Mouse (Mus musculus): ENCODE results near the gene Rbm25.

Rbm25 gene

DNA sequence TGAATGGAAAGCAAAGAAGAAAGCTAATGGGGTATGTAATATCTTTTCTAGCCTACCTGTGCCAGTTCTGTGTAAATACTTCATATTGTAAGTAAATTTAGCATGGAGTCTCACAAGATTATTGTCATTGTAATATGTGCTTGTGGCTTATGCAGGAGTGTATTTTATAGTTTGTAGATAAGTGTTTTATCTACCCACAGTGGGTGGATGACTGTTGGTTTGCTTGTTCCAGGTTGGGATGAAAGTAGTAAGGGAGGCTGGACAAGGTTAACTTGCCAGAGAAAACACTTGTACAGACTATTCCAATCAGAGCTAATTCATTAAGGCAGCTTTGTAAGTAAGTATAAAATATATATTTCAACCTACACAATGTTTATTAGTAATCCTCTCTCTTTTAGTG is 20.4 kb downstream of the Rbm25 start:
- DNase-seq, result no peak

DNA sequence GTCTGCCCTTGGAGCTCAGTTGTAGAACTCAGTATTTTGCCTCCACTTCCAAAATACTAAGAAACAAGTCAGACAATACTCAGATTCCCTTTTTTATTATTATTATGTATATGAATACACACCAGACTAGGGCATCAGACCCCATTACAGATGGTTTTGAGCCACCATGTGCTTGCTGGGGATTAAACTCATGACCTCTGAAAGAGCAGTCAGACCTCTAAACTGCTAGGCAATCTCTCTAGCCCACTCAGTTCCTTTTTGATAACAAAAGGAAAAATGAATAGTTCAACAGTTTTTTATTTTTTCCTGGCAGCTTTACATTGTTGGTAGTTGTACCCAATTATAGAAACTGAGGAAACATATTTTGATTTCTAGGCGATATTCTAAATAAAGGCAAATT is 54.4 kb downstream of the Rbm25 start:
- DNase-seq, result no peak

DNA sequence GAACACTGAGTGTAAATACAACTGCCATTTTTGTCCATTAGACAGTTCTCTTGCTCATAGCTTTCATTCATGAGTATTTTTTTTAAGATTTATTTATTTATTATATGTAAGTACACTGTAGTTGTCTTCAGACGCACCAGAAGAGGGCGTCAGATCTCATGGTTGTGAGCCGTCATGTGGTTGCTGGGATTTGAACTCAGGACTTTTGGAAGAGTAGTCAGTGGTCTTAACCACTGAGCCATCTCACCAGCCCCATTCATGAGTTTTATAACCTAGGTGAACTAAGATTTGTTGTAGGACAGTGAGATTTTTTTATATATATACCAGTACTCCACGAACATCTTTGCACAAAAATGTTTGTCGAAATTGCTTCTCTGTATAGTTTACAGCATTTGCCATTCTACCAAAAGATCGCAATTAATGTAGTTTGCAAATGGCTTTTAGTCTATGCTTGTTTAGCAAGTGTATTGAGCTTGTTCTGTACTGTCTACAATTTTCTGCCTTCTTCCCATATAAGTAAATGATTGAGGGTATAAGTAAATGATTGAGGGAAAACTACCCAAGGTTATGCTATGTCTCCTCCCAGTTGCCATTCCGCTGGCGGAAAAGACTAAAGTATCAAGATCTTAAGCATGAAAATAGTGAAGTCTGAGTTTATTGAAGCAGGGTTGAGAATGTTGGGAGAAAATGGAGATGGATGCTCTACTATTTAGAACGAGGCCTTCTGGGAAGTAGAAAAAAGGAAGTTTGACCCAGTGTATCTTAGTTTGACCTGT is 55.7 kb downstream of the Rbm25 start:
- no peak for DNase-seq

DNA sequence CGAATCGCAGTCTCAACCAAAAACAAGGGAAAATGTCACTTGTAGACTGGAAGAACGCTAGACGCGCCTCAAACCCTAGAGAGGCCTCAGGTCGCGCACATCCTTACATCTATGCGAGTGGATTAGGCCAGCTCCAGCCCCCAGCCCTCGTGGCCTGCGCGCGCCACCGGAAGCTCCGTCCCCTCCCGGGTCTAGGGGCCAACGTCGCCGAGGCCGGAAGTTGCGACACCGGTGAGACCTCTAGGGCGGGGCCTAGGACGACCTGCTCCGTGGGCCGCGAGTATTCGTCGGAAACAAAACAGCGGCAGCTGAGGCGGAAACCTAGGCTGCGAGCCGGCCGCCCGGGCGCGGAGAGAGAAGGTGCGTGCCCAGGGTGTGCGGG is 56.9 kb downstream of the Rbm25 start, which contains the start of gene Psen1:
Psen1 (plus strand) TSS at position 219 of the 382 bp plus-strand sequence.
- DNase-seq, result peak; percentile 93

DNA sequence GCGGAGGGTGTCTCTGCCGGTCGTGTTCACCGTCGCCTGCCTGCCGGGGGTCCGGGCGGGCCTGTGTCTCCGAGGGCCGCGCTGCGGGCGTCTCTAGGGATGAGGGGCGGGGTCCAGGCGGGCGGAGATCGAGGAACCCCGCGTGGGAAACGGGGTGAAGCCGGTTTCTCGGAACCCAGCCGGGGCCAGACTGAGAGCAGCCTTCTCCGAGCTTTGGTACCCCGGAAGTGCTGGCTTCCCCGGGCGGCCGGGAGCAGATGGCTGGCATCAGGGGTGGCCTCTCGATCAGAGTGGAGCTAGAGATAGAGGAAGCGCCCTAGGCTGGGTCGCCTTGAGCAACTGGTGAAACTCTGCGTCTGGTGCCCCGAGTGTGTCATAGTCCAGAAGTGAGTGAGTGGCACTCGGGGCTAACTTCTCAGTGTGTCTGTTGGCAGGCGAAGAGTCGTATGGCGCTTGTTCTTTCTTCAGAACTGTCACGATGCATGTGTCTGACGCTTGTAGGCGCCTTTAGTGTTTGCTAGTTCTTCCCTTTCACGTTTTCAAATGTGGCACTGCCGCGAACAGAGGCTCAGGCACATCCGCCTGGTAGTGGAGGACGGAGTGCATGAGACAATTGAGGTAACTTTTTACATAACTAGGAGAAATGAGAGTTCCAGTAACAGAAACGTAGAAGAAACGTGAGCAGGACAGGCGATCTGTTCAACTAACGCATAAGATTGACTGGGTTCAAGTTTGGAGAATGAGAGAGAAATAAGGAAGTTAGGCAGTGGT is 57.5 kb downstream of the Rbm25 start:
- DNase-seq, result no peak

DNA sequence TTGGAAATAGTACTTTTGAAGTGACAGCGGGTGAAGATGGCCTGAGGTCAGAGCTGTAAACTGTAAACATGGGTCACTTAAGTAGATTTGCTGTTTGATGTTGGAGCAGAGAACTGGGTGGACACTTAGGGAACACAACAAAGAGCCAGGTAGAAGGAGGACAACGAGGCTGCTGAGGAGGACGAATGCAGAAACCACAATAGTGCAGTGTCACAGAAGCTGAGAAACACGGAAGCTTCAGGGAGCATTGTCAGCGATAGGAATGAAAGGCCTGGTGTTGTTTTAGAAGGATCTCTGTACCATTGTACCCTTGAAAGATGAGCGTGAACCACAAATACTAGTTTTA is 58.0 kb downstream of the Rbm25 start:
- DNase-seq, result no peak

DNA sequence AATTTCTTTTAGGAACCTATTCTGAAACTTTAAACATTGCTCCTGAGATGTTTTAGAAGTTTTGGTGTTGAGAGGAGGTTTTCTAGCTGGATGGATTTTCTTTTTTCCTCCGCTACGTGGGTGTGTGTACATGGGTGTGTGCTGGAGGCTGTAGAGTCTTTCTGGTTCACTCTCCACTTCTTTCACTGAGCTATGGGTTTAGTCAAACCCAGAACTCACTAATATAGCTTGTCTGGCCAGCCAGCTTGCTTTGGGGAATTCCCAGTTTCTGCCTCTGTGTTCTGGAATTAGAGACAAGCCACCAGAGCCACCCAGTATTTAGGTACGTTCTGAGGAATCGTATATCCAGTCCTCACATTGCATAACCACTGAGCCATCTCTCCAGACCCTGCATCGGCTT is 63.0 kb downstream of the Rbm25 start:
- DNase-seq, result no peak

DNA sequence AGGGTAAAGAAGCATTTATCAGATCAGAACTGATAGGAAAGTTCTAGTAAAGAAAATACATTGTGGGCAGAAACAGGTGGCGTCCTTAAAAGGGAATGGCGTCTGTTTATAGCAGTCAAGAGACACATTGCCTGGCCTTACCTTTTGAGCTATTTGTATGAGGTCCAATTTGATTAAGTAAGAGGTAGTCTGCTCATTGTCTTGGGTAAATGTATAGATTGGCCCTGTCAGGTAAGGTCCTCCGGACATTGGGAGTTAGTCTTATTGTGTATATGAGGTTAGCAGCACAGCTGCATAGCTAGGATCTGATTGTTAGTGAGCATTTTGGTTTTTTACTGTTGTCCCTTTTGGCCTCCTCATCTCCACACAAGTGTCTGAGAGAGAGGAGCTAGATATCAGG is 63.6 kb downstream of the Rbm25 start:
- DNase-seq, result no peak

DNA sequence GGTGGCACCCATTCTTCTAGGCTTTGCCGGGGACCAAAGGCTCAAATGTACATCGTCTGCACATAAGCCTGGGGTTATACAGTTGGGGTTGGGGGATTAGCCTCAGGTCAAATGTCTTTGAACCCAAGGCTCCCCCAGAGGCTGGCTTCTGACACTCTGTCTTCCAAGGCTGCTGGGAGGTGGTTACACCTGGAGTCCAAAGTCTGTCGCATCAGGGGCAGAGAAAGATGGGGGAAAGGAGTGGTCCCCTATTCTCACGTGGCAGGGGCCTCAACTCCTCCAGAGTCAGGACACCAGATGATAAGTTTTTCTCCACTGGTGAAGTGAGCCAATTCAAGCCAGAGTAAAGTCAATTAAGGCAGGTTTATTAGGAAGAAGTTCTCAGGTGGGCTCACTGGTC is 67.6 kb downstream of the Rbm25 start:
- no peak for DNase-seq

DNA sequence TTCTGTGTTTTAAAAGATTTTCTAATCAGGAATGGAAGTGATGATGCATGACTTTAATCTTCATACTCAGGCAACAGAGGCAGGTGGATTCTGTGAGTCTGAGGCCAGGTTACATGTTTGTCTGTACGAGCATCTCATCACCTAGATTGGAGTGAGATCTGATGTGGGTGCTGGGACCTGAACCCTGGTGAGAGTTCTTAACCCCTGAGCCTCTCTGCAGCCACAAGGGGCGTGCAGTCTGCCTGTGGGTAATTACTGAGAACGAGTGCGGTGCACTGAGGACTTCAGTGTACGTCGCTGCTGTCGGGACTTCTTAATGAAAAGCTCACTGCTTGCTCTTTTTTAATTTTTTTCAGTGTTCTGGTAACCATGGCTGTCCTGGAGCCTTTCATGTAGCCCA is 70.6 kb downstream of the Rbm25 start:
- no peak for DNase-seq

DNA sequence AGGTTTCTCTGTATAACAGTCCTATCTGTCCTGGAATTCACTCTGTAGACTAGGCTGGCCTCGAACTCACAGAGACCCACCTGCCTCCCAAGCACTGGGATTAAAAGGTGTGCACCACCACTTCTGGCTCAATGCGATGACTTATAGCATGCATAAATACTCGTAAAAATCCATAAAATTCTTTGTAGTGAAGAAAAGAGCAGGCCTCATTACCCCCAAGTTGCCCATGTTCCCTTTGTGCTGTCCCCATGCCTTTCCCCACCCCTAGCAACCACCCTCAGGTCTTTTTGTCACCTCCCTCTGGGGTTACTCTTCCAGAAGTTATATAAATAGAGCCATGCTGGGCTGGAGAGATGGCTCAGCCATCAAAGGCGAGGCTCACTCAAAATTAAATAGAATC is 71.8 kb downstream of the Rbm25 start:
- no peak for DNase-seq

DNA sequence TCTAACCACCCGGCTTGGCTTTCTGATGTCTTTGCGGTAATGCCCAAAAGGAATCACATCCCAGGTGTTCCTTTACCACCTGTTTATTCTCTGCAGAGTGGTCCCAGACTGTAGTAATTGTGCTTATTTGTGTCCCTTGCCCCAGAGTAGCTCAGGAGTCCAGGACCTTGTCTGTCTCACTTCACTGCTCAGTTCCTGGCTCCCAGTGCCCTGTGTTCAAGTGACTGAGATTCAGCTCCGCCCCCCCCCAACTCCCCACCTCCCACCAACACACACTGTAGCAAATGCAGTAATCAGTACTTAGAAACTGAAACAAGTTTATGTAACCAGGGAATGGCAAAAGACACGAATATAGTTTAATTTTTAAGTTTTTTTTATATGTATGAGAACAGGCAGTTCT is 75.9 kb downstream of the Rbm25 start:
- DNase-seq, result no peak

DNA sequence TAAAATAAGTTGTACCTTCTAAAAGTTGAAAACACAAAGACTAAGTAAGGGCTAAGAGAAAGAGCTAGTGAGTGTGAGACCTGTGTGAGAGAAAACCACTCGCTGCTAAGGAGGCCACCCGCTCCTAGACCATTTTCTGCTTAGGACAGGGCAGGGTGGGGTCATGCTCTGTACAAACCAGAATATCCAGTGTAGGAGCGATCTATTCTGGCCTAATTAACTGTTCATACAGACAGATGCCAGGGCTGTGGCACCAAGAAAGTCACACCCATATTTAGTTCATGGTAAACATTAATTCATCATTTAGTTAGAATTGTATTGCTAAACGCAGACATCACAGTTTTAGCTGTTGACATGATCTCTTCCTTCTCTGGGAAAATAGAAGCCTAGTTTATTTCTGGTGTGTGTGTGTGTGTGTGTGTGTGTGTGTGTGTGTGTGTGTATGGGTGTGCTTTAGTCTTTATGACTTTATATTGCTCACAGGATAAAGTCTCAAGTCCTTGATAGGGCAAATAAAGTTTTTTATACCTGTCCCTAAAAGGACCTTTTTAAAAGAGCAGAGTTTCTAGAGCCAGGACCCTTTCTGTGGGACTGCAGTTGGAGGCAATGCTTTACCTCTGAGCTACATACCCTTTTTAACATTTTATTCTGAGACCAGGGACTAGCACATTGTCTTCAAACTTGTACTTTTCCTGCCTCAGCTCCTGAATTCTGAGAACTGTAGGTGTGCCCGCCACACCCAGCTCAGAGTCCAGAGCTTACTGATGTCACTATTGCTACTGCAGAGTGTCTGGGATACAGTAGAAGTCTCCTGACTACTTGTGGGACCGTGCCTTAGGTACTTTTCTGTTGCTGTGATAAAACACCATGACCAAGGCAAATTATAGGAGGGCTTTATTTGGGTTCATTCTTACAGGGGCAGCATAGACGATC is 77.4 kb downstream of the Rbm25 start:
- no peak for DNase-seq

DNA sequence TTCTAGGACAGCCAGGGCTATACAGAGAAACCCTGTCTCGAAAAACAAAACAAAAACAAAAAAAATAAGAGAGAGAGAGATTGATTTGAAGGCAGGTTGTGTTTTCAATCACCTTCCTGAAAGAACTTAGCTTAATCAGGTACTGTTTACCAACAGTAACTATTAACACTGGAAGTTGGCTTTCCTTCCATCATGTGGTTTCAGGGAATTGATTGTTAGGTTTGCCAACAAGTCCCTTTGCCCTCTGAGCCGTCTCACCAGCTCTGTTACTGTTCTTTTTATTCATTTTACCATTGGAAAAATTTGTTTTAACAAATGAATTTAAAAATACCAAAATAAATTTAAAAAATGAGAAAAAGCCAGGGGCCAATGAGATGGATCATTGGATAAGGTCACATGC is 78.9 kb downstream of the Rbm25 start:
- no peak for DNase-seq

DNA sequence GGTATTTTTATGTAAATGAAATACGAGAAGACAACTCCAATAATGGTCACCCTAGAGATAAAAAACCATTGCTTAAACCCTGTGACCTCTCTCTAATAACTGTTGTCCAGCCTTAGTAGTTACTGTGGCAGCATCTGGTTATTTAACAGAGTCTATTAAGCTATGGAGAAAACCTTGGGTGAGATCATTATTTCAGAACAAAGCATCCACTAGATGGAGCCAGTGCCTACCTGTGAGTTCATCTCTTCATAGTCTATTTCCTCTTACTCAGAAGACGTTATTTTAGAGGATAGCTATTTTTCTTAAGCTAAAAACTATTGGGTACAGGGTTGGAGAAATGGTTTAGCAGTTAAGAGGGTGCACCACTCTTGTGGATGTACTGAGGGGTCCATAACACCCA is 82.7 kb downstream of the Rbm25 start:
- peak; percentile 35 for DNase-seq

DNA sequence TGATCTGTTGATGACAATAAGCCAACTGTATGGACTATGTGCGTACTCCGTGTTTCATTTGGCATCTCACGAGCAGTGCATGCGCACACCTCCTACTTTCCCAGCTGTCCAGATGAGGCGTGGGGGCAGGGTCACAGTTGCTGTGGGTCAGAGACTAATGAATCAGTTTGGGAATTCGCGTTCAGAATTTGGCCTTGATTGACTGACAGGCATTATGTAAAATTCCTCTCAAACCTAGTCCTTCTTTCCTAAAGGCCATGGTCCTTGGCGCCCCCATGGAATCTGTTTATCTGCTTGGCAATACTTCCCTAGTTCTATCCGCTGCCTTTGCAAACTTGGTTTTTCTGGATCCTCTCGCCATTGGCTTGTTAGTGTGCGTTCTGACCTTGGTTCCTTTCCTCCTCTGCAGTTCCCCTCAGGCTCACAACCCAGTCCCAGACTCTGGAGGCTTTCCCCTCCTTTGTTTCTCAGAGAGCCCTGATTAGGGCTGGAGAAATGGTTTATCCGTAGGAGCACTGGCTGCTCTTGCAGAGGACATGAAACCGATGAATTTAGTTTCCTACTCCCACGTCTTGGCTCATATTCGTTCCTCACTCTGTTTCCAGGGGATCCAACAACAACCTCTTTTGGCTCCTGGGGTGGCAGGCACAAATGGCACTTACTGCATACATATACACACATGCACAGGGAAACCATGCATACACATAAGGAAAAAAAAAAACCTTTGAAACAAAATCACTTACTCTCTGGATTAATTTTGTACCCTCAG is 85.6 kb downstream of the Rbm25 start:
- no peak for DNase-seq

DNA sequence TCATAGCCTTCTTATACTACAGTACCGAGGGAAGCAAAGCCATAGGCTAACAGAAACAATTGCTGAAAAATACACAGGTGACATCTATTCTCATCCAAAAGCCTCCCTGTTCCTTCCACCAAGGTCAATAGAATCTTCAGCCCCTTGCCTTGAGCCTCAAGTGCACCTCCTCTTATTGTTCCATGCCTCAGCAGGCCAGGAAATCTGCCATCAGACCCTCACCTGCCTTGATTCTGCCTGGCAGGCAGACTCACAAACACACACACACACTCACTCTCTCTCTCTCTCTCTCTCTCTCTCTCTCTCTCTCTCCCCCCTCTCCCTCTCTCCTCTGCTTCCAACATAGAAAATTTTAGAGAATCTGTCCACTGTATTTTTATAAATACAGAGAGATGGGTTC is 88.4 kb downstream of the Rbm25 start:
- no peak for DNase-seq

DNA sequence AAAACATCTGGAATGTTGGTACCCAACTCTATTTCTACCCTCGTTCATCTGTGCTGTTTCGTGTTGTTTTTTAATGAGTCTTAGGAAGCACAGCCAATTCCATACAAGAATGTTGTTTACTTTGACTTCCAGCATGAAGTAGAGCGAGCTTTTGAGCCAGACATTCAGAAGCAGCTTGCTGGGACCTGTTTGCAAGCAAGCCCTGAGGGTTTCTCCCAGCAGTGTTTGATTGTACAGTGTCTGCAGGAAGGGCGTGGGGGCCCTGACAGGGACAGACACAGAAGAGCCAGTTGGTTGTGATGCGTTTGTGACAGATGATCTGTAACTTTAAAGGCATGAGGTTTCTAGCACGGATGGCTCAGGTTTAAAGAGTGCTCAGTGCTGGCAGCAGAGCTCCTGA is 90.2 kb downstream of the Rbm25 start:
- DNase-seq, result no peak

DNA sequence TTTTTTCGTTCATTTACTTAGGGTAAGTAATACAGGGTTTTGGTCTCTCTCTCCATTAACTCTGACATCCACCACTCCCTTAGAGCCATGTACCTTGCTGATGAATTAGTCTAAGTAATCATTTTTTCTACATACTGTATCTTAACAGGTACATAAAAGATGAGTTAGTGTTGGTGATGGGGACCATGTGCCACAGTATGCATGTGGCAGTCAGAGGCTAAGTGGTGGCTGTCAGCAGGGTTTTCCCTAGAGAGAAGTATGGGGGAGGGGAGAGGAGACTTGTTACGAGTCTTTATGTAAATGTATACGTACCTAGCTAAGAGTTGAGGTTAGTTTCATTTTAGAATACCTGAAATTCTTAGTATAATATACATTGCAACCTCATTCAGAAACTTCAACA is 92.0 kb downstream of the Rbm25 start:
- DNase-seq, result no peak

DNA sequence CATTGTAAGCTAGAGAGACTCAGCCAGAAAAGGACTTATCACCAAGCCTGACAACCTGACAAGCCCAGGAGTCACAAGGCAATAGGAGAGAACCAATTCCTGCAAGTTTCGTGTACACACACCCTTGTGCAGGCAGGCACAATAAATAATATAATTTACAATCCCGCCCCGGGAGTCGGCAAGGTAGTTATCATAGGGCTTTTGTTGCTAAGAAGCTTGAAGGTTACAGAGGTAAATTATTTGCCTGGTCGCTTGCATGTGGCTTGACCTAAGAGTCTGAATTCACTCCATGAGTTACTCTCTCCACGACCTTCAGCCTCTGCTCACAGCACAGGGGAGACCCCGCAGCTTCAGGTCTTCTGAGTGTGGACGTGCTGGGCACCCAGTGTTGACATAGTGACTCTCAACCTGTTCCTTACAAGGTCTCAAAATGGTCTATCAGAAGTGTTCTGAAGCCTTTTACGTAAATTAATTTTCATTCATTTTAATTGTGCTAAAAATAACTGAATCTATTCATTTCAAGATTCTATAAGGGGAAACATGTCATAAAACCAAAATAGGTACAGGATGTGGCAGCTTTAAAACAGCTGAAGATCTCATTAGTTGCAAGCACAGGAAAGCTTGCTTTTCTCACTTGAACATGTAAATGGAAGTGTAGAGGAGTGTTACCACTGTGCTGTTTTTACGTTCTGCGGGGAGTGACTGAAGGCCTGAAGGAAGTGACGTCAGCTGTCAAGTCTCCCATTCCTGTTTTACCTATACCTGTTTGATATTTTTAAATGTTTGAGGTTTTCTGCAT is 95.7 kb downstream of the Rbm25 start:
- DNase-seq, result no peak

DNA sequence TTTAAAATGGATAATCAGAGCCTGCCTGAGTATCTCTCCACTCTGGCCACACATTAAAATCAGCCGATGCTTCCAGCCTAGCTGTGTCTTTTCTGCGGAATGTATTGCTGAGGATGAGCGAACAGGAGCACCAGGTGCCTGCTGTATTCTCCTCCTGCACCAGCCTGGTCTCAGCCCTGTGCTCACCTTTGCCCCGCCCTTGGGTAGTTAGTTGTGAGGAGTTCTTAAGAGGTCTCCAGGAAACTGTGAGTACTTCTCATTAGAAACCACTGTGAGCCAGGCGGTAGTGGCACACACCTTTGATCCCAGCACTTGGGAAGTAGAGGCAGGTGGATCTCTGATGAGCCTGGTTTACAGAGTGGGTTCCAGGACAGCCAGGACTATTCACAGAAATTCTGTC is 101.2 kb downstream of the Rbm25 start:
- DNase-seq, result no peak

Measured in cerebellum, adult 9-11 months (tissue).